Mouse (Mus musculus) ES-E14 (cell line): Measurements from ENCODE around the gene Fbxl17.

ENCODE experiments used
- CHD2 ChIP-seq: IDR thresholded peaks from 2 replicates; pipeline ENCODE4 v1.6.1; 2014; ENCODE audit warnings: mild to moderate bottlenecking, low read depth, low read length, inconsistent platforms
- MAFK ChIP-seq: IDR thresholded peaks from 2 replicates; pipeline ENCODE4 v1.6.1; 2014; ENCODE audit warnings: mild to moderate bottlenecking, low read depth, low read length, inconsistent platforms; ENCODE audit not compliant: insufficient read depth

DNA sequence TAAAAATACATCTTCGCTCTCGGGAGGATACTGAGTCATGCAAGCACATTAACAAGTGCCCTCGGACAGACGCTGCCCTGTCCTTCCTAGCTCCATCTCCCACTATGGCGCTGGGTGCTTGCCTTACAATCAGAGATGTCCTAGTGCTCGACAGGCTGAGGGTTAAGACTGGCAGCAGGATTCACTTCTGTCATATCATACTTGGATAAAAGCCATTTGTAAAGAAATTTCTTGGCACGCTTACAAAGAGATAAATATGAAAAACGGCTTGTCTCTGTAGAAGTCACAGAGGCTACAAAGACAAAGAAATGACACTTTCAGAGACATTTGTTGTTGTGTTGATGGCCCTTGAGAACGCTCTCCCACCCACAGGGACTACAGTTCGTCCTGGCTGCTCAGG, 412.6 kb downstream of the Fbxl17 start:
- no peak for TF ChIP-seq MAFK
- TF ChIP-seq CHD2: no peak
